16 mouse cellular contexts compared by ENCODE assay signal in the genomic region with DNA sequence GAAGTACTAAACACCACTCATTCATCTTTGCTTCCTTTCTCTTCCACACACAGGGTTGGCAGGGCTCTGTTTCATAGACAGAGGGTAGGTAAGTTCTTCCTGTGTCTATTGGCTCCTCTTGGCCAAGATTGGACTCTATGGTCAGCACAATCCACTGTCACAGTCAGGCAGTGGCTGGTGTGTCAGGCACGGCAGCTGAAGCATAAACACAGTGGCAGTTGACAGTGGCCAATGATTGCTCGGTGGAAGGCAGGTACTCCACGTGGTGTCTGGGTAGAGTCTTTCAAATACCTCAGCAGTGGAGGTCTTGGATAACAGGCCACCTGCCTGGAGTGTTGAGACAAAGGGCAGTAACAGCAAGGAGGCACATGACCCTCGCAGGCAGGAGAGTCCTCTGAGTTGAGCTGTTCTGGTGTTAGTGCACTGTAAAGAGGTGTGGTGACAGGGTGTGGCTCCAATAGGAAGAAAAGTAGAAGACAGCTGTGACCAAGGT. TPM values are rescaled to one million over a fixed set of nuclear protein-coding genes. Genes with fewer than 3 reads are reported as not detected.
DNase-seq lines count a peak whose midpoint lies in the region; ATAC-seq and TF ChIP-seq lines count a peak whose summit lies in the region.
"Had no signal": no experiment of that assay in that cellular context is flagged by ENCODE, and none has a peak within 500 bp of the region (broad histone marks: within the 10 kb centered on the region; RNA-seq: fewer than 3 reads in every experiment).

No protein-coding gene starts in this region.

- 4% methylated on average over 4 of the region's 4 CpGs for WGBS in forebrain, embryonic 15.5 days
- 39% methylated on average over 4 of the region's 4 CpGs for WGBS in limb, embryonic 10.5 days

- peak; percentile 49 for ATAC-seq in forebrain, embryonic 15.5 days (replicated peaks)

- in situ Hi-C loops in ES-E14 (cut with MboI; ENCODE audit: low sequenced_read_pairs in 2 of 2, unreplicated experiment in 2 of 2), result no loop called here

- no peaks in the 10 kb centered on the region for H3K36me3 ChIP-seq in ES-E14 (ENCODE audit: control insufficient read depth, insufficient read depth, low read length, poor library complexity, severe bottlenecking)
- H3K36me3 ChIP-seq in forebrain, embryonic 15.5 days, result no peaks in the 10 kb centered on the region
- no peaks in the 10 kb centered on the region for H3K36me3 ChIP-seq in limb, embryonic 10.5 days

- H3K27me3 ChIP-seq in forebrain, embryonic 15.5 days, result peaks cover 34% of the 10 kb centered on the region
- H3K27me3 ChIP-seq in limb, embryonic 10.5 days (ENCODE audit: low read depth, poor library complexity, severe bottlenecking), result no peaks in the 10 kb centered on the region

- H3K9me3 ChIP-seq in ES-E14 (ENCODE audit: control insufficient read depth, insufficient read depth, low read depth, low read length), result no peaks in the 10 kb centered on the region
- no peaks in the 10 kb centered on the region for H3K9me3 ChIP-seq in forebrain, embryonic 15.5 days
- H3K9me3 ChIP-seq in limb, embryonic 10.5 days (replicated peaks), result no peaks in the 10 kb centered on the region

- DNase-seq in embryo, embryonic 10.5 days (ENCODE audit: low spot score), result peak; percentile 7
- DNase-seq in embryo, embryonic 11 days, result no peak
- DNase-seq in ES-E14 (ENCODE audit: low read depth, low spot score) (peak; percentile 63), liver (no peak), MN1 (ENCODE audit: low spot score) (no peak)
- no peak for DNase-seq in limb, embryonic 10.5 days (ENCODE audit: low spot score)
- DNase-seq in urinary bladder, postnatal 14 days (ENCODE audit: low spot score), result no peak
- DNase-seq: cerebellum, adult 8-10 months; right cerebral cortex, postnatal 14 days; thymus, adult 18-20 months had no signal

- H3K4me3 ChIP-seq in ES-E14 (ENCODE audit: insufficient read depth in 1 of 2, low read depth in 1 of 2, low read length in 2 of 2, poor library complexity in 1 of 2, severe bottlenecking in 1 of 2), result no peak overlapping the region
- H3K4me3 ChIP-seq in forebrain, embryonic 15.5 days, result no peak overlapping the region
- H3K4me3 ChIP-seq in limb, embryonic 10.5 days, result no peak overlapping the region

- no peak overlapping the region for H3K9ac ChIP-seq in ES-E14 (ENCODE audit: insufficient read depth, low read depth, low read length, poor library complexity, severe bottlenecking)
- no peak overlapping the region for H3K9ac ChIP-seq in forebrain, embryonic 15.5 days (replicated peaks)

- H3K27ac ChIP-seq in ES-E14 (ENCODE audit: insufficient read depth, low read depth, low read length, poor library complexity, severe bottlenecking), result peak overlapping the region; percentile 69; the same call in 1 of the 2 replicates
- H3K27ac ChIP-seq in forebrain, embryonic 15.5 days (replicated peaks), result peak overlapping the region; percentile 84
- H3K27ac ChIP-seq in limb, embryonic 10.5 days, result peak overlapping the region; percentile 7; the same call in 1 of the 2 replicates

- no peak overlapping the region for H3K4me2 ChIP-seq in forebrain, embryonic 15.5 days (replicated peaks)

- peaks cover 4 to 9% of the 10 kb centered on the region in 2 experiments; a peak in 3 of 4 replicates for H3K4me1 ChIP-seq in ES-E14 (ENCODE audit: control insufficient read depth in 2 of 2, insufficient read depth in 2 of 2, low read length in 2 of 2, poor library complexity in 1 of 2)
- peaks cover 23% of the 10 kb centered on the region for H3K4me1 ChIP-seq in forebrain, embryonic 15.5 days
- peaks cover 31% of the 10 kb centered on the region for H3K4me1 ChIP-seq in limb, embryonic 10.5 days

TF ChIP-seq in ES-E14, 5 proteins besides CTCF, POLR2A, EP300 and RAD21:
- TF ChIP-seq MAFK (IDR thresholded peaks at IDR 0.05; ENCODE audit: insufficient read depth, low read depth, low read length) (no peak), CHD2 (IDR thresholded peaks at IDR 0.05; ENCODE audit: low read depth, low read length) (no peak), HCFC1 (IDR thresholded peaks at IDR 0.05; ENCODE audit: borderline replicate concordance, insufficient read depth, low read length) (no peak), ZNF384 (IDR thresholded peaks at IDR 0.05; ENCODE audit: low read depth, low read length) (no peak)
TF ChIP-seq in ES-E14: peak in this region for 0.

RNA-seq across cellular contexts. Expression of gene Zp2, which starts 13.1 kb away (rescaled TPM):
- total RNA-seq in ES-E14 (2012; rRNA removed), result 0.11 TPM in 1 of 2 replicates, not detected in the other
- polyA plus RNA-seq in forebrain, embryonic 15.5 days (2015; fragmentation: Nextera tagmentation; extraction: Ambion mirVana), result not detected in 2 replicates
- not detected in 2 replicates for polyA plus RNA-seq in limb, embryonic 10.5 days (2016; fragmentation: Nextera tagmentation; extraction: Ambion mirVana)
- total RNA-seq: MEL had no signal
- polyA plus RNA-seq: lung, embryonic 16.5 days had no signal

RNA-seq across cellular contexts. Expression of gene Anks4b, which starts 15.5 kb away (rescaled TPM):
- total RNA-seq in ES-E14 (2012; rRNA removed), result 0.04 TPM in 1 of 2 replicates, not detected in the other
- 0.05 TPM in 1 of 2 replicates, not detected in the other for polyA plus RNA-seq in forebrain, embryonic 15.5 days (2015; fragmentation: Nextera tagmentation; extraction: Ambion mirVana)
- polyA plus RNA-seq in limb, embryonic 10.5 days (2016; fragmentation: Nextera tagmentation; extraction: Ambion mirVana), result not detected in 2 replicates
- total RNA-seq: MEL had no signal
- polyA plus RNA-seq: heart, postnatal 0 days; lung, embryonic 16.5 days had no signal

RNA-seq across cellular contexts. Expression of gene Crym, which starts 43.7 kb away (rescaled TPM):
- 3.6 and 3.7 TPM in 2 replicates for total RNA-seq in ES-E14 (2012; rRNA removed)
- polyA plus RNA-seq in forebrain, embryonic 15.5 days (2015; fragmentation: Nextera tagmentation; extraction: Ambion mirVana), result 44.5 and 44.6 TPM in 2 replicates
- polyA plus RNA-seq in limb, embryonic 10.5 days (2016; fragmentation: Nextera tagmentation; extraction: Ambion mirVana), result 10.0 and 11.9 TPM in 2 replicates
- total RNA-seq: MEL had no signal

RNA-seq across cellular contexts. Expression of gene Abca14, which starts 45.6 kb away (rescaled TPM):
- total RNA-seq in ES-E14 (2012; rRNA removed), result 0.09 and 0.16 TPM in 2 replicates
- 0.03 TPM in 1 of 2 replicates, not detected in the other for polyA plus RNA-seq in forebrain, embryonic 15.5 days (2015; fragmentation: Nextera tagmentation; extraction: Ambion mirVana)
- not detected in 2 replicates for polyA plus RNA-seq in limb, embryonic 10.5 days (2016; fragmentation: Nextera tagmentation; extraction: Ambion mirVana)
- total RNA-seq: gastrocnemius, adult 8-10 months; left cerebral cortex, postnatal 36 days; MEL had no signal
- polyA plus RNA-seq: heart, postnatal 0 days; lung, embryonic 16.5 days had no signal

RNA-seq across cellular contexts. Expression of gene Tmem159, which starts 56.0 kb away (rescaled TPM):
- total RNA-seq in ES-E14 (2012; rRNA removed), result 7.2 and 9.6 TPM in 2 replicates
- 6.2 and 7.7 TPM in 2 replicates for polyA plus RNA-seq in forebrain, embryonic 15.5 days (2015; fragmentation: Nextera tagmentation; extraction: Ambion mirVana)
- 13.6 and 14.6 TPM in 2 replicates for polyA plus RNA-seq in limb, embryonic 10.5 days (2016; fragmentation: Nextera tagmentation; extraction: Ambion mirVana)
- total RNA-seq: MEL had no signal

Comparison
In these comparisons a context has a peak if more than half of its experiments do, and no peak if none do; other contexts are left out.
1. DNase-seq: peak in embryo, embryonic 10.5 days (single experiment) and ES-E14 (single experiment); none in embryo, embryonic 11 days (single experiment), limb, embryonic 10.5 days (single experiment), liver (single experiment), urinary bladder, postnatal 14 days (single experiment) and MN1 (single experiment).
2. H3K27ac ChIP-seq: peak in every context shown above with its lines; median percentile 84 in forebrain, embryonic 15.5 days; 69 in ES-E14; 7 in limb, embryonic 10.5 days.